Mouse (Mus musculus) ES-E14 (cell line): ENCODE measurements around the gene Slc12a3. TPM values are rescaled to one million over a fixed set of nuclear protein-coding genes. Genes with fewer than 3 reads are reported as not detected.

Experiments
- DNase-seq: peaks from one replicate; pipeline ENCODE4 v3.0.0-alpha.2; 2013; ENCODE audit warnings: low read depth, low spot score
- H3K27ac ChIP-seq: 2 replicates; pipeline ENCODE4 v1.5.1; 2012; ENCODE audit warnings: low read depth, mild to moderate bottlenecking, low read length, moderate library complexity, mixed read lengths; ENCODE audit not compliant: poor library complexity, insufficient read depth, severe bottlenecking
- H3K36me3 ChIP-seq: 2 replicates; pipeline ENCODE4 v1.6.1; 2012; ENCODE audit warnings: mild to moderate bottlenecking, low read length, moderate library complexity, mixed read lengths; ENCODE audit not compliant: control insufficient read depth, poor library complexity, insufficient read depth, severe bottlenecking
- H3K4me1 ChIP-seq, 2 experiments: fragments of 150-350 bp in 1 of 2; sonication (generic) in 1 of 2; 2 replicates each; pipeline ENCODE4 v1.6.1; 2012; ENCODE audit warnings: low read length in 2 of 2, mild to moderate bottlenecking in 1 of 2, mixed read lengths in 1 of 2; ENCODE audit not compliant: control insufficient read depth in 2 of 2, insufficient read depth in 2 of 2, poor library complexity in 1 of 2
- H3K4me3 ChIP-seq, 2 experiments: fragments of 150-350 bp in 1 of 2; sonication (generic) in 1 of 2; 2 replicates each; pipeline ENCODE4 v1.5.1; 2012; ENCODE audit warnings: low read length in 2 of 2, low read depth in 1 of 2, mild to moderate bottlenecking in 1 of 2, mixed read lengths in 1 of 2; ENCODE audit not compliant: insufficient read depth in 1 of 2, poor library complexity in 1 of 2, severe bottlenecking in 1 of 2
- H3K9ac ChIP-seq: 2 replicates; pipeline ENCODE4 v1.6.1; 2012; ENCODE audit warnings: low read depth, mild to moderate bottlenecking, low read length, mixed read lengths; ENCODE audit not compliant: poor library complexity, insufficient read depth, severe bottlenecking
- H3K9me3 ChIP-seq: fragments of 150-350 bp; sonication (generic); 2 replicates; pipeline ENCODE4 v1.6.1; 2012; ENCODE audit warnings: low read depth, mild to moderate bottlenecking, low read length; ENCODE audit not compliant: control insufficient read depth, insufficient read depth
- CHD2 ChIP-seq: IDR thresholded peaks from 2 replicates; pipeline ENCODE4 v1.6.1; 2014; ENCODE audit warnings: mild to moderate bottlenecking, low read depth, low read length, inconsistent platforms
- HCFC1 ChIP-seq: IDR thresholded peaks from 2 replicates; pipeline ENCODE4 v1.6.1; 2012; ENCODE audit warnings: low read length, inconsistent platforms, borderline replicate concordance; ENCODE audit not compliant: insufficient read depth
- MAFK ChIP-seq: IDR thresholded peaks from 2 replicates; pipeline ENCODE4 v1.6.1; 2014; ENCODE audit warnings: mild to moderate bottlenecking, low read depth, low read length, inconsistent platforms; ENCODE audit not compliant: insufficient read depth
- ZC3H11A ChIP-seq: IDR thresholded peaks from 2 replicates; pipeline ENCODE4 v1.6.1; 2012; ENCODE audit warnings: low read depth, mild to moderate bottlenecking, inconsistent platforms, low read length, borderline replicate concordance
- ZNF384 ChIP-seq: IDR thresholded peaks from 2 replicates; pipeline ENCODE4 v1.6.1; 2012; ENCODE audit warnings: low read depth, low read length, inconsistent platforms
- in situ Hi-C, 2 experiments: fragments of 600-800 bp; cut with MboI; formaldehyde crosslinking; loops; one replicate each; pipeline ENCODE4 v1.15.1; 2025; ENCODE audit warnings: low sequenced_read_pairs in 2 of 2, inconsistent platforms in 1 of 2; ENCODE audit not compliant: unreplicated experiment in 2 of 2
- total RNA-seq: library from RNA; depleted of rRNA; stranded (reverse); fragments of 300-350 nt; gene quantifications from 2 replicates; pipeline ENCODE4 v1.2.3, GENCODE M21; 2012

The Slc12a3 gene
- total RNA-seq, 1 experiment, result 0.94 TPM

DNA sequence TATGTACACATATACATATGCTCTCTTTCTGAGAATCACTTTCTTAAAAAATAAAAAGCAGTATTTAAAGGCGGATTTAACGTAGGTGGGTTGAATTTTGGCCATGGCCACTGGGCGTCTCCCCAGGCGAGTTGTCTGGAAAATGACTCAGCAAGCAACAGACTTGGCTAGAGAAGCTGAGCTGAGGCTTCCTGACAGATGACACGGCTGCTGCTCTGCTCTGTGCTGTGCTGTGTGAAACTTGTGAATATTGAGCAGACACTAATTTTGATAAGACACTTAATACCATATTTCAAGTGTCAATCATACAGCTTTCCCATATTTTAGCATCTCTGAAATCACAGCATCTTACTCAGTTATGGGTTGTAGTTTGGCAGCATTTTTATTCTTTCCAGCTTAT is 38.4 kb upstream of the Slc12a3 start:
- no peak overlapping the region for H3K4me3 ChIP-seq
- no peaks in the 10 kb centered on the region for H3K9me3 ChIP-seq
- H3K9ac ChIP-seq, result no peak overlapping the region
- DNase-seq, result no peak
- no peak for TF ChIP-seq ZC3H11A
- TF ChIP-seq CHD2, result no peak
- TF ChIP-seq MAFK, result no peak
- no peak for TF ChIP-seq HCFC1
- TF ChIP-seq ZNF384, result no peak
- no peaks in the 10 kb centered on the region for H3K4me1 ChIP-seq
- in situ Hi-C loops, result no loop called here
- no peak overlapping the region for H3K27ac ChIP-seq
- H3K36me3 ChIP-seq, result peaks cover 8% of the 10 kb centered on the region

GRCm38 (mm10) chr8:94292072-94292471 is 36.9 kb upstream of the Slc12a3 start:
- no peak overlapping the region for H3K4me3 ChIP-seq
- no peaks in the 10 kb centered on the region for H3K4me1 ChIP-seq
- DNase-seq, result no peak
- no peak overlapping the region for H3K27ac ChIP-seq
- no peak for TF ChIP-seq ZNF384
- no peak for TF ChIP-seq CHD2
- no peak for TF ChIP-seq MAFK
- no peak for TF ChIP-seq HCFC1
- no peak for TF ChIP-seq ZC3H11A
- in situ Hi-C loops, result no loop called here
- no peaks in the 10 kb centered on the region for H3K9me3 ChIP-seq
- H3K36me3 ChIP-seq, result peaks cover 8% of the 10 kb centered on the region
- H3K9ac ChIP-seq, result no peak overlapping the region

GRCm38 (mm10) chr8:94292626-94293025 is 36.4 kb upstream of the Slc12a3 start:
- H3K36me3 ChIP-seq, result peaks cover 8% of the 10 kb centered on the region
- no peaks in the 10 kb centered on the region for H3K4me1 ChIP-seq
- H3K4me3 ChIP-seq, result no peak overlapping the region
- no peaks in the 10 kb centered on the region for H3K9me3 ChIP-seq
- TF ChIP-seq ZNF384, result no peak
- no peak for TF ChIP-seq ZC3H11A
- TF ChIP-seq MAFK, result no peak
- TF ChIP-seq CHD2, result no peak
- TF ChIP-seq HCFC1, result no peak
- no peak overlapping the region for H3K9ac ChIP-seq
- H3K27ac ChIP-seq, result no peak overlapping the region
- in situ Hi-C loops, result no loop called here
- DNase-seq, result no peak

- TF ChIP-seq CHD2, result no peak
- no peak overlapping the region for H3K27ac ChIP-seq
- in situ Hi-C loops, result no loop called here
- DNase-seq, result no peak
- no peaks in the 10 kb centered on the region for H3K4me1 ChIP-seq
- peaks cover 8% of the 10 kb centered on the region for H3K36me3 ChIP-seq
- H3K4me3 ChIP-seq, result no peak overlapping the region
- H3K9me3 ChIP-seq, result no peaks in the 10 kb centered on the region
- no peak overlapping the region for H3K9ac ChIP-seq
Measured at GRCm38 (mm10) chr8:94295687-94296086, 33.3 kb upstream of the Slc12a3 start.

- in situ Hi-C loops, result no loop called here
- Histone ChIP-seq H3K9me3 (no peaks in the 10 kb centered on the region), H3K9ac (no peak overlapping the region), H3K4me1 (no peaks in the 10 kb centered on the region), H3K4me3 (no peak overlapping the region), H3K36me3 (peaks cover 11% of the 10 kb centered on the region), H3K27ac (no peak overlapping the region)
- no peak for TF ChIP-seq CHD2
- no peak for TF ChIP-seq MAFK
- no peak for TF ChIP-seq HCFC1
- TF ChIP-seq ZC3H11A, result no peak
- TF ChIP-seq ZNF384, result no peak
- no peak for DNase-seq
Measured at GRCm38 (mm10) chr8:94296312-94296991, 32.5 kb upstream of the Slc12a3 start.
